Mouse (Mus musculus): ENCODE data around the gene Dmap1. TPM values are rescaled to one million over a fixed set of nuclear protein-coding genes. Genes with fewer than 3 reads are reported as not detected.
A peak's percentile ranks its signal among the peaks of the same experiment; 100 is the strongest.

Gene Dmap1
- total and polyA plus RNA-seq, 3 experiments: 39.3 to 43.4 (median 39.3) TPM

DNA sequence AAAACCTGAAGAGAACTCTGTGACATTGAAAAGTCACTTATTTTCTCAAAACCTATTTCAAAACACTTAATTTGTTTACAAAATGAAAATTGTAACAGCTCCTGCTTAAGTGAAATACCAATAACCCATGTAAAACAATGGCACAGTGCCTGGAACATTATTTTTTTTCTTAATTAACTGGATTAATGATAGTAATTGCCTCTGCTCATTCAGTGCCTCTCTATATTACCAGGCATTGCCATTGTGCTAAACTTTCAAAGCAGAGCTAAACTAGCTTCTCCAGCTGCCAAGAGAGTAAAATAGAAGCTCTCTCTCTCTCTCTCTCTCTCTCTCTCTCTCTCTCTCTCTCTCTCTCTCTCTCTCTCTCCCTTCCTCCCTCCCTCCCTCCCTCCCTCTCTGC lies 390 bp upstream of the Dmap1 start:
- H3K27me3 ChIP-seq (replicated peaks): peaks cover 3% of the 10 kb centered on the region
- H3K27ac ChIP-seq (ENCODE audit: insufficient read depth, low read depth): no peak overlapping the region
- no peak for TF ChIP-seq ZKSCAN1 (IDR thresholded peaks at IDR 0.05; ENCODE audit: borderline replicate concordance, low read depth, low read length)
- no peak for TF ChIP-seq PAX5 (IDR thresholded peaks at IDR 0.05; ENCODE audit: low read length)
- TF ChIP-seq TCF12 (IDR thresholded peaks at IDR 0.05; ENCODE audit: low read depth, low read length): no peak
- TF ChIP-seq CTCF (conservative IDR thresholded peaks at IDR 0.05 in 1 of 2, IDR thresholded peaks at IDR 0.05 in 1 of 2; ENCODE audit: low read depth in 2 of 2, low read length in 2 of 2): no peak
- TF ChIP-seq SMC3 (IDR thresholded peaks at IDR 0.05; ENCODE audit: low read depth, low read length): no peak
- TF ChIP-seq POLR2AphosphoS2 (IDR thresholded peaks at IDR 0.05; ENCODE audit: low read depth, low read length): no peak
- TF ChIP-seq MEF2A (IDR thresholded peaks at IDR 0.05; ENCODE audit: borderline replicate concordance, low read depth, low read length): no peak
- no peak for TF ChIP-seq NRF1 (IDR thresholded peaks at IDR 0.05; ENCODE audit: low read depth, low read length)
- no peak for TF ChIP-seq RCOR1 (conservative IDR thresholded peaks at IDR 0.05; ENCODE audit: low read depth, low read length)
- TF ChIP-seq ZMIZ1 (IDR thresholded peaks at IDR 0.05; ENCODE audit: low read depth, low read length): no peak
- TF ChIP-seq TBP (conservative IDR thresholded peaks at IDR 0.05; ENCODE audit: low read depth, low read length): no peak; the same call in 1 of the 2 replicates
- no peak for TF ChIP-seq MXI1 (IDR thresholded peaks at IDR 0.05; ENCODE audit: low read depth, low read length)
- TF ChIP-seq CHD1 (IDR thresholded peaks at IDR 0.05; ENCODE audit: low read depth, low read length): no peak
- TF ChIP-seq ETS1 (conservative IDR thresholded peaks at IDR 0.05; ENCODE audit: low read depth, low read length): no peak
- TF ChIP-seq POLR2A (IDR thresholded peaks at IDR 0.05; ENCODE audit: low read depth, low read length): no peak
- TF ChIP-seq JUND (conservative IDR thresholded peaks at IDR 0.05; ENCODE audit: low read depth, low read length): no peak
- TF ChIP-seq RAD21 (IDR thresholded peaks at IDR 0.05; ENCODE audit: low read depth, low read length): no peak
- TF ChIP-seq ELF1 (IDR thresholded peaks at IDR 0.05; ENCODE audit: low read depth, low read length): no peak
- no peak for TF ChIP-seq MAX (IDR thresholded peaks at IDR 0.05; ENCODE audit: low read length)
- in situ Hi-C loops (cut with MboI; ENCODE audit: low pct_ligation_motif_present, low pct_unique_long_range_greater_than_20kb, low sequenced_read_pairs): no loop called here
- DNase-seq (ENCODE audit: extremely low read depth): no peak
- peak overlapping the region; percentile 65 for H3K4me2 ChIP-seq (ENCODE audit: insufficient read depth, low read depth, poor library complexity, severe bottlenecking)
- H3K79me2 ChIP-seq (replicated peaks; ENCODE audit: control insufficient read depth, extremely low read depth, insufficient read depth, poor library complexity, severe bottlenecking): no peaks in the 10 kb centered on the region
- peak overlapping the region in 2 of 3 experiments; percentile 78 to 94 for H3K4me3 ChIP-seq (replicated peaks in 1 of 3; ENCODE audit: low read depth in 2 of 3, low read length in 2 of 3, poor library complexity in 1 of 3)
- peaks cover 2 to 13% of the 10 kb centered on the region in 2 experiments; a peak in 3 of 4 replicates for H3K4me1 ChIP-seq (ENCODE audit: control insufficient read depth in 1 of 2, insufficient read depth in 2 of 2)
- dilution Hi-C loops (cut with MboI; ENCODE audit: extremely low pct_ligation_motif_present, extremely low pct_unique_long_range_greater_than_20kb, low sequenced_read_pairs): no loop called here
- H3K36me3 ChIP-seq (replicated peaks in 1 of 2; ENCODE audit: control insufficient read depth in 1 of 2, insufficient read depth in 1 of 2, low read length in 1 of 2): peaks cover 27 to 36% of the 10 kb centered on the region in 2 experiments
- H3K9ac ChIP-seq (ENCODE audit: insufficient read depth, low read depth): peak overlapping the region; percentile 64; the same call in 1 of the 2 replicates
- H3K9me3 ChIP-seq (replicated peaks; ENCODE audit: low read length): no peaks in the 10 kb centered on the region

DNA sequence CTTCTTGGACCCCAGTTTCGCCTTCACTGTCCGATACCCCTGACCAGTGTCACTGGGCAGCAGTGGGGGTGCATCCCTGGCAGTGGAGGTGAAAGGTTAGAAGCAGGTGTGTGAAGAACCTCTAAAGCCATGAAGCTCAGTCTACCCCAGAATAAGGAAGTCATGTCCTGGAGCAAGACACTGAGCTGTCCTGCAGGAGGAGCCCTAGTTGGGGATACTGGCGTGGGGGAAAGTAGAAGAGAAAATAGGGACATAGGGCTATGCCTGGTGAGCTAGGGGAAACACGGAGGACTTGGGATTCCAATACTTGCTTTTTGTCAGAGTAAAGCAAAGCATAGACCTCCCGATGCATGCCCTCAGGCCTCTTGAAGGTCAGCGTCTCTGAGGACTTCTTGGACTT lies 1.1 kb downstream of the Dmap1 start:
- Histone ChIP-seq H3K9me3 (replicated peaks; ENCODE audit: low read length) (no peaks in the 10 kb centered on the region), H3K36me3 (replicated peaks in 1 of 2; ENCODE audit: control insufficient read depth in 1 of 2, insufficient read depth in 1 of 2, low read length in 1 of 2) (peaks cover 37 to 51% of the 10 kb centered on the region in 2 experiments), H3K9ac (ENCODE audit: insufficient read depth, low read depth) (no peak overlapping the region; the same call in 1 of the 2 replicates), H3K4me2 (ENCODE audit: insufficient read depth, low read depth, poor library complexity, severe bottlenecking) (peak overlapping the region; percentile 65), H3K4me1 (ENCODE audit: control insufficient read depth in 1 of 2, insufficient read depth in 2 of 2) (peaks cover 2 to 15% of the 10 kb centered on the region in 2 experiments; a peak in 3 of 4 replicates), H3K4me3 (replicated peaks in 1 of 3; ENCODE audit: low read depth in 2 of 3, low read length in 2 of 3, poor library complexity in 1 of 3) (peak overlapping the region in 2 of 3 experiments; percentile 78 to 94), H3K27me3 (replicated peaks) (no peaks in the 10 kb centered on the region), H3K27ac (ENCODE audit: insufficient read depth, low read depth) (no peak overlapping the region), H3K79me2 (replicated peaks; ENCODE audit: control insufficient read depth, extremely low read depth, insufficient read depth, poor library complexity, severe bottlenecking) (no peaks in the 10 kb centered on the region)
- no peak for DNase-seq (ENCODE audit: extremely low read depth)
- in situ Hi-C loops (cut with MboI; ENCODE audit: low pct_ligation_motif_present, low pct_unique_long_range_greater_than_20kb, low sequenced_read_pairs): no loop called here
- TF ChIP-seq ZC3H11A (IDR thresholded peaks at IDR 0.05; ENCODE audit: low read depth, low read length) (no peak), CTCF (conservative IDR thresholded peaks at IDR 0.05 in 1 of 2, IDR thresholded peaks at IDR 0.05 in 1 of 2; ENCODE audit: low read depth in 2 of 2, low read length in 2 of 2) (peak in 1 of 2 experiments; percentile 19; a peak in 2 of 4 replicates), E2F4 (IDR thresholded peaks at IDR 0.05; ENCODE audit: insufficient replicate concordance, low read depth, low read length) (no peak)
- dilution Hi-C loops (cut with MboI; ENCODE audit: extremely low pct_ligation_motif_present, extremely low pct_unique_long_range_greater_than_20kb, low sequenced_read_pairs): no loop called here
